Mouse (Mus musculus): ENCODE data around the gene Rpl36a-ps1. TPM values are rescaled to one million over a fixed set of nuclear protein-coding genes. Genes with fewer than 3 reads are reported as not detected.

The Rpl36a-ps1 gene
- total RNA-seq (2023), result 1 to 10 TPM in 1 of 2 experiments, not detected in 1; 1.2 TPM

GRCm38 (mm10) chr14:98994218-98994617, at the start of gene Rpl36a-ps1:
Gene Rpl36a-ps1 (minus strand): TSS chr14:98994318.

Other genes with a start within 250 kb of the Rpl36a-ps1 start
- gene Mzt1, start 51.8 kb upstream of the Rpl36a-ps1 start, total RNA-seq (2023), result 10 to 100 TPM; 13.6 to 19.2 TPM
- gene Bora, start 51.9 kb upstream of the Rpl36a-ps1 start, total RNA-seq (2023), result 10 to 100 TPM; 19.3 to 21.0 TPM
- gene Pibf1, start 105.1 kb upstream of the Rpl36a-ps1 start, total RNA-seq (2023), result 10 to 100 TPM; 12.2 to 12.3 TPM
- 10 to 100 TPM in 1 of 2 experiments, 1 to 10 TPM in 1; 9.2 to 11.6 TPM for gene Dis3, start 105.5 kb upstream of the Rpl36a-ps1 start, total RNA-seq (2023)

Data from neutrophil, adult 59 days (primary cell).